Mouse (Mus musculus): ENCODE results near the gene Gart. TPM values are rescaled to one million over a fixed set of nuclear protein-coding genes. Genes with fewer than 3 reads are reported as not detected.
"Not testable (repeated sequence)": the region's sequence is repeated elsewhere in the genome, so short reads cannot be mapped to it uniquely, and the experiment has no call there.

Gart gene
- total RNA-seq, 2 experiments from 2014 or later, result 49.2 to 56.0 TPM

DNA sequence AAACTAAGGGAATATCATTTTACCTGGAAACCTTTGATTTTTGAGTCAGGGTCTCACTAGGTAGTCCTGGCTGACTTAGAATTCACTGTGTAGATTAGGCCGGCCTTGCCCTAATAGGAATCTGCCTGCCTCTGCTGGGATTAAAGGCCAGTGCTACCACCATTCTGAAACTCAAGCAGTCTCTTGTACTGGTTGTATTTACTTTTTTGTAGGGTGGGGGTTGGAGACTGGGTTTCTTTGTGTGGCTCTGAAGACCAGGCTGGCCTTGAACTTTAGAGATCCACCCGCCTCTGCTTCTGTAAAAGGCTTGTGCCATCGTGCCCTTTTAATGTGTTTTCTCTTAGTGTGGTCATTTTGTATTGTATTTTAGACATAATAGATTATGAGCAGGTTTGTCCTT, 2.5 kb upstream of the Gart start:
- DNase-seq, result no peak

DNA sequence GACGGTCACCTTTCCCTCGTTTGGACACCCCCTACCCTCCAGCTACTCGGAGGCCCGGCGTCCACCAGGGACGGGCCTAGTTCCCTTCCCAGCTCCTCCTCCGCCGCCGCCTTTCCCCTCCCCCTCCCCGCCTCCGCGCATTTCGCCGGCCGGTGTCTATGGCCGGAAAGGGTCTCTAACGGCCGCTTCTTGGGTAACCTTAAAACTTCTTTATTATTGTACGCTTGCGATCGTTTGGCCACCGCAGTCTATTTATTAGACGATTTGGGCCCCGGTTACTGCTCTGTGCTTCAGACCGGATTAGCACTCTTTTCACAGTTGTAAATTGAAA, 1.4 kb upstream of the Gart start:
- DNase-seq, result peak; percentile 81

DNA sequence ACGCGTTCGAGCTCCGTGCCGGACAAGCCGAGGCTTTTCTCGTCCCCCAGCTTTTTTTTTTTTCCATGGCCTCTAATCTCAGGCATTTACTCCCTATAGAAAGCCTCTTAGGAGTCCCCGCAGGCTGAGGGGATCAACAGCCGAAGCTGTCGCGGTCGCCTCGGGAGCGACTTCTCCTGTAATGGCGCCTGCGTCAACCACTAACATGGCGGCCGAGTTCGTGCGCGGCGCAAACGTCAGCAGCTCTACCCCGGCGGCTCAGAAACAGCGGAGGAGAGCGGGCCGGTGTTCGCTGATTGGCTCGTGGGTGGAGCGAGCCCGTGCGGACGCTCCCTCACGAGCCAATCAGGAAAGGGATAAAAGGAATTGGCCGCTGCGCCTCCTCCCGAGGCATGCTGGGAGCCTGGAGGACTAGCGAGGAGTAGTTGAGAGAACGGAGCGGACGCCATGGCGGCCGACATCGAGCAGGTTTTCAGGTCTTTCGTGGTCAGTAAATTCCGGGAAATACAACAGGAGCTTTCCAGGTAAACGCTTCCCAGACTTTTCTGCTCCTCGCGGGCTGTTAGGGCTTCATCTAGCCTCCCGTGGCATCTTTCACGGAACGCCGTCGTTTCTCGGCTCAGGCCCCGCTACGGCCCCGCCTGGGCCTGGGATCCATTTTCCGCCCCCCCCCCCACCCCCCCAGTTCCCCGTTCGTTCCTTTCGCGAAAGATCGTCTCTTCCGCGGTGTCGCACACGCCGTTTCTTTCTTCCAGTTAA, 888 bp upstream of the Gart start, which contains the start of gene Son:
Gene Son, plus strand, starts transcription at position 46 of the 759 bp plus-strand sequence.
- peak; percentile 98 for DNase-seq

DNA sequence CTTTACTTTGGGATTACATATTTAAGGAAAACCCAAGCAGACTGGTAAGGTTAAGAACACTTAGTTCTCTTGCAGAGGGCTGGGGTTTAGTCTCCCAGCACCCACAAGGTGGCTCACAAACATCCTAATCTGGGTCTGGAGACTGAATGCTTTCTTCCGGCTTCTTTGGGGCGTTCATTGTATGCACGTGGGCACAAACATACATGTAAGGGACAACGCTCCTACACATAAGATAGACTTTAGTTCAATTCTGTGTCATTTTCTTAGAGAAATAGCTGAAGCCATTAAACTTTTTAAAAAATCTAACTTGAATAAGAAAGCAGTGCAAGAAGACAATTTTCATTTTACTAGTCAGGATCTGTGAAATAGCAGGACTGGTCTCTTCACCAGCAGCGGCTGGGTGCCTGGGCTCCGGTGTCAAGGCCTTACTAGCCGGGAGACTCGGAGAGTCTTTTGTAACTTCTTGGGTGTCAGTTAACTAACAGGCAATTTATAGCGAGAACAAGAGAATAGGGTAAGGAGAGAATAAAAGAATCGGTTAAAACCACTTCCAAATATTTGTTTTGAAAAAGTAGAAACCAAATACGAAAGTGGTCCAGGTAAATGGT, 653 bp downstream of the Gart start:
- no peak for DNase-seq

DNA sequence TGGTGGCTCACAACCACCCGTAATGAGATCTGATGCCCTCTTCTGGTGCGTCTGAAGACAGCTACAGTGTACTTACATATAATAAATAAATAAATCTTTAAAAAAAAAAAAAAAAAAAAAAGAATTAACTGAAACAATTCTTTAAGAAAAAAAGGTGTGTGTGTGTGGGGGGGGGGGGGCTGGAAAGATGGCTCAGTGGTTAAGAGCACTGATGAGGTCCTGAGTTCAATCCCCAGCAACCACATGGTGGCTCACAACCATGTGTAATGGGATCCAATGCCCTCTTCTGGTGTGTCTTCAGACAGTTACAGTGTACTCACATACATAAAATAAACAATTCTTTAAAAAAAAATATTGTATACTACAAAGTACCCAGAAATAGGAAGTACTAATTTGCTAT, 1.3 kb downstream of the Gart start:
- DNase-seq, result not testable (repeated sequence)

DNA sequence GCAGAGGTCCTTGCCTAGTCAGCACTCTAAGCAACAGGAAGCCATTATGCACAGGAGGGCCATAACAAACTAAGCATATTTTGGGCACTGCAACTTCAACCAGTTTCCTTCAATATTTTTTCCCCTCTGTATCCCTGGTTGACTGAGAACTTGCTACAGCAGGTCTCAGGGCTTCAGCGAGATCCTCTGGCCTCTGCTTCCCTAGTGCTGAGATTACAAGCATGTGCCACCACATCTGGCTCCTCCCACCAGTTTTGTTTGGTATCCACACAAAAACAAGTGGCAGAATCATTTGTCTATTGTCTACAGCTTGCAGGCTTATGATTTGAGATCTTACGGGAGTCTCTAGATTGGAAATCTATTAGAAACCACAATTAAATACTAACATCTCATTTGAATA, 1.9 kb downstream of the Gart start:
- DNase-seq, result no peak

DNA sequence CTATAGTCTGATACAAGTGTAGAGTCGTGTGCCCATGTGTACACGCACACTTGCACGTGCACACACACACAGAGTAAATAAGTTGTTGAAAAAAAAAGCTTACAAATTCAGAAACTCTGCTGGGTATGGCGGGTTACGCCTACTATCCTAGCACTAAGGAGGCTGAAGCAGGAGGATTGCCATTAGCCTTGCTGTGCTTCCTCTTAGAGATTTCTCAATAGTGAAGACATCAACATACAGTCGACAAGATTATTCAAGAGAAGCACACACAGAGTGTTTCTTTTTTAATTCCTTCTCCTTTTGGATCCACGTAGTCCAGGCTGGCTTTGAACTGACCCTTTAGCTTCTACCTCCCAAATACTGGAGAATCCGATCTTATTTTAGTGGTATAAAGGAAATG, 6.6 kb downstream of the Gart start:
- no peak for DNase-seq

DNA sequence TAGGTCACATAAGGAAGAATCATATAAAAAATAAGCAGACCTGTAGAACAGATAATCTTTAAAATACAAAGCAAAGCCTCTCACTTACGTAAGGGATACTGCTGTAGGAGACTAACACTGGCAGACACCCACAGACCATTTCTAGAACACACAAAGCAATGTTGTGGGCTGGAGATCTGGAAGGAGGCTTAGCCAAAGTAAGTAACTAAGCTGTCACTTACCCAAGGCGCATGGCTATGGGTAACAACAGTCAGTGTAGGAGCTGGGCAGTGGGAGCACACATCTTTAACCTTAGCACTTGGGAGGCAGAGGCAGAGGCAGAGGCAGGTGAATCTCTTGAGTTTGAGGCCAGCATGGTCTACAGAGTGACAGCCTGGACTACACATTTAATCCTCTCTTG, 7.1 kb downstream of the Gart start:
- DNase-seq, result no peak

DNA sequence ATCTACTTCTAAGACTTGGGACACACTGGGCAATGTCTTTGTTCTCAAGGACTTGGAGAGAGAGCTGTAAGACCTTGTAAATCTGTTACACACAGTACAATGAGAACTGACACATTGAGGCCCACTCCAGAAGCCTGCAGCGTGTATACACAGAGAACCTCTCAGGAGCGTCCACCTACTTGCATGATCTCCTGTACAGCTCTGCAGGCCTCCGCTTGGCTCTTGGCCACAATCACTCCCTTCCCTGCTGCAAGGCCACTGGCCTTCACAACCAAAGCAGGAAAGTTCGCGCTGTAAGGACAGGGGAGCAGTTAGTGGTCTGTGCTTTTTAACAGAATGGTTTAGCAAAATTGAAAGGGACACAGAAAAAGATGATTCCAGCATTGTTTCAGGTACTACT, 7.6 kb downstream of the Gart start:
- no peak for DNase-seq

DNA sequence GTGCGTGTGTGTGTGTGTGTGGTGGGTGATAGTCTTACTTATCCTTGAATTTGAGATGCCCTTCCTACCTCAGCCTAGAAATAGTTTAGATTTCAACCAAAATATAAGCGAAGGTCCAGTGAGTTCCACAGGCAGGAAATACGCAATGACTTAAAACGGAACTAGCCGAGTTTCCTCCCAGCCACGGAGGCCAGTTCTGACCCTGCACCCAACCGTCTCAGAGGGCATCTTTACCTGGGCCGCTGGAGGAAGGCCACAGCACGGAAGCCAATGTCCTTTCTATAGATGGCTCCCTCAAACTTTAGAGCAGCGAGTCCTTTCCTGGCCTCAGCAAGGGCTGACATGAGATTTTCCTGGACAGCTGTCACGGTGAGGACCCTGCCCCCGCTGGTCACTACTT, 13.1 kb downstream of the Gart start:
- DNase-seq, result no peak

DNA sequence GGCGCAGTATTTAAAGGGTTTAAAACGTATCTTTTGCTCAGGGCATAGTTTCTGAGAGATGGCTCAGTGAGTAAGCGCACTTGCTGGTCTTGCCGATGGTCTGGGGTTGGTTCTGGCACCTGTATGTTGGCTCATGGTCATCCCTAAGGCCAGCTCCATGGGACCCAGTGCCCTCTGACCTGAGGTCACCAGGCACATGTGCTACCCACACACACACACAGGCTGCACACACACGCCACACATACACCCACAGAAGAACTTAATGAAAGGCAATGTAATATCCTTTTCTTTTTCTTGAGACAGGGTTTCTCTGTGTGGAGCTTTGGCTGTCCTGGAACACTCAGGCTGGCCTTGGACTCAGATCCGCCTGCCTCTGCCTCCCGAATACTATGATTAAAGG, 13.8 kb downstream of the Gart start:
- DNase-seq, result no peak

DNA sequence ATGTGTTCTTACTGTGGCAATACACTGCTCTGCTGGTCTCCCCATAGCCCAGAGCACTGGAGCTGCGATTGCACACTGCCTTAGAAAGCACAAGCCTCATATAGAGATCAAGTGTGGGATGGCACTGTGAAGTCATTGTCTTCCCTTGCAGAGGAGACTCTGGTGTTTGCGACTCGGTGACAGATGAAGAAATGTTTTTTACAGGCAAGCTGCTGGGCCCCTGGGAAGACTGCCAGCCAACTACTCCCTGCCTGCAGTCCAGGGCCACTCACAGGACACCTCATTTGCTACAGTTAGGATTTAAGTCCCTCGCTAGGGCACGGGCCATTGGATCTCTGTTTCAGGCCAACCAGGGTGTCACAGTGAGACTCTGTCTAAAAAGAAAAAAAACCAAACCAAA, 14.3 kb downstream of the Gart start:
- no peak for DNase-seq

DNA sequence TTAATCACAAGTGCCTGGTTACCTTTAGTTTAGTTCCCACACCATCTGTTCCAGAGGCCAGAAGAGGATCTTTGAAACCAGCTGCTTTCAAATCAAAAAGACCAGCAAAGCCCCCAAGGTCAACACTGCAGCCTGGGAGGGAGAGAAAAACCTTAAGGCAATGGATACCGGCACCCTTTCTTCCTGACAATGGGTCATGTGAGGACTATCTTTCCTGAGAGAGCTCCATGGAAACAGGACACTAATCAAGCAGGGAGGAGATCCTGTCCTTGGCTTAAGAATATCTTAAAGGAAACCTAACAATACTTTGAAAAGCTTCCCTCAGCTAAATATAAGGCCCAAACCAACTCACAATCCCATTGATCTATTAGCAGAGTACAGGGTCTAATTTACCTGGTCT, 16.2 kb downstream of the Gart start:
- no peak for DNase-seq

DNA sequence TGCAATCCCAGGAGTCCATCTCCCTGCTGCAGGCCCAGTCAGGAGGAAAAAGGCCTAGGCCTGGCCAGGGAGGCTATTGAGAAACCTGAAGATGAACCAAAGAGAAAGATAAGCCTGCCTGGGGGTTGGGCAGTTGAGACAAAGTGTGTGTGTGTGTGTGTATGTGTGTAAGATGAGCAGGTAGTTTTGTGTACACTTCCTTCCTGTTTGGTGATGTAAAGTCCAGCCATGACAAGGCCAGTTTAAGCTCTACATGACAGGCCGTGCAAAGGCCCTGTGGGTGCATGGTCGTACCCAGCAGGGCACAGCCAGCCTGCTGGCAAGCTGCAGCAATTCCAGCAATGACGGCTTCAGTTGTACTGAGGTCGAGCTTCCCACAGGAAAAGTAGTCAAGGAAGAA, 17.0 kb downstream of the Gart start:
- no peak for DNase-seq

DNA sequence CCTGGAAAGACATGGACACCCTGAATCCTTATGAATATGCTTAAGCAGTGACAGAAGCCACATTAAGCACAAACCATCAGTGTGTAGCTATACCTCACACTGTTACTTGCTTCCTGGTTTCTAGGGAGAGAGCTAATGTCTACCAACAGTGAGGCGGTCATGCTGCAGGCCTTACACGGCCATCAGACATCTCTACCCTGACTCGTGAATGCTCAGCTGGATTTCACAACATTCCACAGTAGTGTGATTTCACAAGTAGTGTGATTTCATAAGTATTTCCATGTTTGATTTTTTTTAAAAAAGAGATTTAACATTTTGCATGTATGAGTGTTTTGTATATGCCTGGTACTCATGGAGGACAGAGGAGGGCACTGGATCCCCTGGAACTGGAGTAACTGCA, 18.1 kb downstream of the Gart start:
- no peak for DNase-seq

DNA sequence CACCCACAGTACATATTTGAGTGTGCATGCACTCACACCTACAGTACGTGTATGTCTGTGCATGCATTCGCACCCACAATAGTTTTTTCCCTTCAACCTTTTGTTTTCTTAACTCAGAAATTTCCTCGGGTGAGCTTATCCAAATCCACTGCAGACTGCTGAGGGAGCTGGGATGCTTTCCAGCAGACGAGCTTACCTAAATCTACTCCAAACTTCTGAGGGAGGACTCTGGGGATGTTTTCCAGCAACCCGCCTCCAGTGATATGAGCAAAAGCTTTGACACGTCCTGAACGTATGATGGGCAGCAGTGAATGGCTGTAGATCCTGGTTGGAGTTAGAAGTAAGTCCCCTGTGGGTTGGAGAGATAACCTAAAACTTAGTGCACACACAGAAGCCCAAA, 18.9 kb downstream of the Gart start:
- DNase-seq, result no peak

DNA sequence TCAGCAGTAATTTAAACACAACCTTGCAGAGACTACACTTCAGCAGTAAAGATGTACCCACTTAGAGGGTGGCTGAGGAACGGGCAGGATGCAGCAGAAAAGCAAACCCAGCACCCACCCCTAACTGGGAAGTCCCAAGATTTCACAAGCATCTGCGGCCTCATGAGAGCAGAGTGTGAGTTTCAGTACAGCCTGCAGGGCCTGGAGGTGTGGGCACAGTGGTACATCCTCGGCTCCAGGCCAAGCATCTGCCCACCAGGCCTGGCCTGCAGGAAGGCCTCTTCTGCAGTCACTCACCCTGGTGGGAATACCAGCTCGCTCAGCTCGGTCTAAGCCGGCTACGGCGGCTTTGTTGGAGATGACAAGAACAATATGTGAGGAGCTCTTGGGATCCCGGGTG, 23.7 kb downstream of the Gart start:
- no peak for DNase-seq

DNA sequence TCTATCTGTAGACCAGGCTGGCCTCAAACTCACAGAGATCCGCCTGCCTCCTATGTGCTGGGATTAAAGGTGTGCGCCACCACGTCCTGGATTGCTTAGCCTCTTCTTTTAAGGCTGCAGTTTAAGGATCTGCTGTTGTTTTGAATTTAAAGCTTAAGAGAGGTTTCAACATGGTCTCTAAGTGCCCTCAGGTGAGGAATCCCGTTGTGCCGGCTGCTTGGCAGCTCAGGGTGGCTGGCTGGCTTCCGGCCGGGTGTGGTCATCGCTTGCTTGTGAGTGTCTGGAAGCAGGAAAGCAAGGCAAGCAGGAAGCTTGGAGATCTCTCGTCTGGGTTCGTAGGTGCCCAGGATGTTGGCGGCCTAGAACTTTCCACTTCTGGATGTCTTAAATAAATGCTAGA, 25.8 kb downstream of the Gart start:
- no peak for DNase-seq

DNA sequence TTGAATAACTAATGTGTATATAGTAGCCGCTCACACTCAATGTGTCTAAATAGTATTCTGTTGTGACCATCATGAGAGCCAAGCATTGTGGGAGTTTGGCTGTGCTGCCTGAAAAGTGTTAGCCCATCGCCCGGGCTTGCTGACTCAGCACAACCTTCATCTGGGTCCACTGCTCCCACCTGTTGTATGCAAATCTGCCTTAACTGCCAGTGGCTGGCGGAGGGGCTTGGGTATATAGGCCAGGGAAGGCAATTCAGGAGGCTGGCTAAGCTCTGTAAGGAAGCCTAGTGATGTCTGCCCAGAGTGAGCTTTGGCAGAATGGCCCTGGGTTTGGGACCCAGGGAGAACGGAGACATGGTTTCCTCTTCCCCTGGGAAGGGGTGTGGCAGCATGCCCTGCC, 26.6 kb downstream of the Gart start:
- no peak for DNase-seq

DNA sequence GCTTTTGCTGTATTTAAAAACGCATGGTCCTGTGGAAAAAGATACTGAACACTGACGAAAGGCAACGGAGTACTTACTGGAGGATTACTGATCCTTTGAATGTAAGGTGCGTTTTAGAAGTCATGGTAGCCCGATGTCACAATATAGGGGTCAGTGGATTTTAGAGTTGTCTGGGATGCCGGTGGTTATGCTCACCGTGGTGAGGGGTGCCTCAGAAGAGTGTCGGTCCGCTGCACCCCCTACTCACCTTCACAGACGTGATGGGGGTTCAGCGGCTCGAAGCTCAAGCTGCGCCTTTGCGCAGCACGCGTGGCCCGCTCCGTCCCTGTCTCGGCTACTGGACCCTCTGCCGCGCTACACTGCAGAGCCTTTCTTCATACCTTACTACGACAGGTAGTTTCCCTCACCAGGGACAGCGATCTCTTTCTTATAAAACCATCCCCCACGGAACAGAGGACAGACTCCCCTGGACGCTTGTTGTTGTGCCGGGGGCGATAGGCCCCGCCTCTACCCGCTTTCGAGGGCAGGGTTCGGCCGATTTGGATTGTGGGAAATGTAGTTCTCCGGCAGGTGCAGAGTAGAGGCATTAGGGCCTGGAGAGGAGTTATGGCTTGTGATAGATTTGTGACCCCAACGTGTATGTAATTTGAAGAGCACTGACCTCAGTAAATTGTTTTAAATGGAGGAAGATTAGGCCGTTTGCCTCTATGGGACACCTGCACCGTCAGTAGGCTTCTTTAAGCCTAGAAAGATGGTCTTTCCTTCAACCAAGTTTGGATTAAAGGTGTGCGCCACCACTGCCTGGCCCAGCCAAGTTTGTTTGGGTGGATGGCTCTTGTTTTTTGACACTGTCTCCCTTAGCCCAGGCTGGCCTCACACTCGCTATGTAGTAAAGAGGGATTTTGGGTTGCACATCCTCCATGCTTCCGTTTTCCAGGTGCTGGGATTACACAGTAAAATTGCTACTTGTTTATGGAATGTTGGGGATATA, 27.9 kb downstream of the Gart start, which contains the start of gene Dnajc28:
Gene Dnajc28, minus strand, starts transcription at position 516 of the 991 bp plus-strand sequence.
- peak; percentile 75 for DNase-seq

DNA sequence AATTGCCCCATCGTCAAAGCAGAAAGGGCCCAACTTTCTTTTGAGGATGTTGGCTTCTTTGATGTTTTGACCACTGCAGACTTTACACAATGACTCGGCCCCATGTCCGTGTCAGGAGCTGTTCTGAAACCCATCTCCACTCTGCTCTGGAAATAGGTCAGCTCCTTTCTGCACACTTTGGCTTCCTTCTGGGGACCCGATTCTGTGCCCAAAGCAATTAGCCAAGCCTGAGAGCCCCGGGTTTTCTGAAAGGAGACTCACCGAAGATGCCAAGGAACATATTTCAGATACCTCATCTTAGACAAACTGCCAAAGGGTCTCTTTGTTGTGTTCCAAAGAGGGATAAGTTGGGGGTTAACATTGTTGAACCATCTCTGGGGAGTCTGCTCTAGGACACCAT, 32.2 kb downstream of the Gart start:
- no peak for DNase-seq

DNA sequence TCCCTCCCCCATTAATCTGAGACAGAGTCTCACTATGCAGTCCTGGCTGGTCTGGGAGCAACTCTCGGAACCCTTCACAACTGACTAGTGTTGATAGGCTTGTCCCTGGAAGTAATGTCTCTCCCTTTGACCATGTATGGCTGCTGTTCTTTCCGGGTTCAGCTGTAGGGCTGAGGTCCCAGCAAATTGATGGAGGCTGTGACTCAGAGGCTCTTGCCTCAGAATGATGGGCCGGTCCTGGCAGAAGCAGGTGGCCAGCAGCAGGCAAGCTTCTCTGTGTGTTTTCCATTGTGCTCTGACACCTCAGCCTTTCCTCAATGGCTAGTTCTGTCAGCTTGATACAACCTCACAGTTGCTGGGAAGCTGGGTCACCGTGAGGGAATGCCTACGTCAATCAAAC, 34.2 kb downstream of the Gart start:
- DNase-seq, result no peak

DNA sequence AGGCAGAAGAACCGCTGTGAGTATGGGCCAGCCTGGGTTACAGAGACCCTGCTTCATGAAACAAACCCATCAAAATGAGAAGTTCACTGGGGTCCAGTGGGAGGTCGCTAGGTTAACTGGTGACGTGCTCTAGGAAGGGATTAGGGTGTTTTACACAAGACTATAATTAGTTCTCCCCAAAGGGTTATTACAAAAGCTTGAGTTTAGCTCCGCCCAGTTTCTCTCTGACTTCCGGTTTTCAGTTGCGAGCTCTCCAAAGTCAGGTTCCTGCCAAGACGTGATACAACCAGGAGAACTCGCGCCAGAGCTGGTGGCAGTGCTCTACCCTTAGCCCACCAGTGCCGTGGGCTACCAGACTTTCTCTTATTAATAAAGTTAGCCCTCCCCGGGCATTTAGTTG, 35.5 kb downstream of the Gart start:
- no peak for DNase-seq

Data from gastrocnemius, postnatal 25 days (tissue).